Mouse (Mus musculus): Measurements from ENCODE around the gene Gpr152. TPM values are rescaled to one million over a fixed set of nuclear protein-coding genes. Genes with fewer than 3 reads are reported as not detected.

Gene Gpr152
- polyA plus RNA-seq, 1 experiment from 2014 or later: not detected

DNA sequence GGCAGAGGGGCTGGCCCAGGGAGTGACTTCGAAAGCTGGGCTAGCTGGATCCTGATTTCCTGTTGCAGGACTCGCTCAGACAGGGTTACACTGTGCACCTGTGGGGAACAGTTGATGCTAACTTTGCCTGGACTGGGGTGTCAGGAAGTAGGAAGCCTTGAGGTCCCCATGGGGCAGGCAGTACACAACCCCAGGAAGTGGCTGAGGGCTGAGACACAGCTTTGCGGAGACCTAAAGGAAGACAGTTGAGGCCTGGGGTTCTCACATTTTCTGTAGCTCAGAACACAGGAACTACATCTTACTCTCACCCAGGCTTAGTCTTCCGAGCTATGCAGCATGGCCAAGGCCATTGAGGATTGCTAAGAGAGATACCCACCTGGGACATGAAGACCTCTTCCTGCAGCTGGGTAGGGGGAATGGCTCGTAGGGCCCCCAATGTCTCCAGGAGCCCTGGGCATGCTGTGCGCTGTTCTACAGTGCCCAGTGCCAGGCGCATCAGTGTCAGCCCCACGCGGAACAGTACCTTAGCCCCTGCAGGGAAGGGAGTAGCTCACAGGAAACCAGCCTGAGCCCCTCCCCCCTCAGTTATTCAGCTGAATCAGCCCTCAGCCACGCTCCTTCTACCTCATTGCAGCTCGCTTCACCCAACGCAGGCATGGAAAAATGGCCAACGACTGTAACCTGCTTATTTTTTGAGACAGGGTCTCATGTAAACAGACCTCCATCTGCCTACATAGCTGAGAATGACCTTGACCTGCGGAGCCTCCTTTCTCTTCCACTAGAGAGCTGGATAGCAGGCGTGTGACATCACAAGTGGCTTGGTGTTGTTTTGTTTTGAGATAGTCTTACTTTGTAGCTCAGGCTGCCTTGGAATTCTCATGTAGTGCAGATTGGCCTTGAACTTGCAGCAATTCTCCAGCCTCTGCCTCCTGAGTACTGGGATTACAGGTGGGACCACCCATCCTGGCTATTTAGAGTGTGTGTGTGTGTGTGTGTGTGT is 45.7 kb downstream of the Gpr152 start:
- no peak overlapping the region for H3K4me3 ChIP-seq
- H3K27ac ChIP-seq: no peak overlapping the region
- H3K36me3 ChIP-seq: no peaks in the 10 kb centered on the region
- 56% methylated on average over 15 of the region's 15 CpGs for WGBS
- no peaks in the 10 kb centered on the region for H3K27me3 ChIP-seq
- ATAC-seq (ENCODE audit: insufficient number of reproducible peaks, insufficient read depth, low FRiP score, low TSS enrichment): no peak
- no peak overlapping the region for H3K9ac ChIP-seq
- H3K9me3 ChIP-seq: no peaks in the 10 kb centered on the region
- peaks cover 13% of the 10 kb centered on the region; the same call in 1 of the 2 replicates for H3K4me1 ChIP-seq
- H3K4me2 ChIP-seq (replicated peaks): no peak overlapping the region

DNA sequence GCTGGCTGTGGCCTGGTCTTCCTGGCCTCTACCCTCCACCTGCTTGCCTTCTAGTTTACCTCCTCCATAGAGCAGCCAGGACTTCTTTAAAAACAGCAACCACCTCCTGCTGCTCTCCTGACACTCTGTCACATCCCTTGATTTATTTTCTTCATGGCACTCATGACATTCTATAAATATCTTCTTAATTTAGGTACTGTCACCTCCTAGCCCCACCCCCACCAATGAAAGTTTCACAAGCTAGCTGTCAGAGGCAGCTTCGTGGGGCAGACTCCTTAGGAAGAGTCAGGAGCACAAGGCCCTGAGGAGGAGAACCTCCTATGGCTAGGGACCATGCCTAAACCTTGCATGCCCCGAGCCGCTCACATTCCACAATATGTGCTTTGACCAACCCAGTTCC is 47.7 kb downstream of the Gpr152 start:
- no peak for ATAC-seq (ENCODE audit: insufficient number of reproducible peaks, insufficient read depth, low FRiP score, low TSS enrichment)
- WGBS: 74% methylated on average over 3 of the region's 3 CpGs
- Histone ChIP-seq H3K4me3 (no peak overlapping the region), H3K9me3 (no peaks in the 10 kb centered on the region), H3K27me3 (no peaks in the 10 kb centered on the region), H3K4me2 (replicated peaks) (no peak overlapping the region), H3K9ac (no peak overlapping the region), H3K36me3 (no peaks in the 10 kb centered on the region), H3K4me1 (peaks cover 13% of the 10 kb centered on the region; the same call in 1 of the 2 replicates), H3K27ac (no peak overlapping the region)

DNA sequence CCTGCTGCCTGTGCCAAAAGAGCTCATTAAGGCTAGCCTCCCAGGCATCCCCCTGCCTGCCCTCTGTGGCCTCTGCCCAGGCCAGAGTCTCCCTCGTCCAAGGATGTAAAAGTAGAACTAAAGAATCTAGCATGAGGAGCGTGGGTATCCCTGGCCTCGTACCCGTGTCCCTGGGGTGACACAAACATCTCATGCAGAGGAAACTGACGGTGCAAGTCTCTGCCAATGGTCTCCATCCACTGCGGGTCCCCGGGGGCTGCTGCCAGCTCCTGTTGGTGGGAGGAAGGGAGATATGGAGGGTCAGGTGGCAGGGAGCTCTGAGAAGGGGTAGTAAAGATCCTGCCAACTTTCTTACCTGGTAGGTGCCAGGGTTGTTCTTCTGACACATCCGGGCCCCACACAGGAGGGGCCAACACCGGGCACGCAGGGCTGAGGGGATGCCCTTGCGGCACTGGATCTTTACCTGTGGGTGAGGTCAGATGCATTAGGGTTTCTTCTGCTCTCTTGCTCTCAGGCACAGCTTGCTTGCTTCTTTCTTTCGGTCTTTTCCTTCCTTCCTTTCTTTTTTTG is 49.5 kb downstream of the Gpr152 start:
- H3K27me3 ChIP-seq: no peaks in the 10 kb centered on the region
- no peak overlapping the region for H3K9ac ChIP-seq
- ATAC-seq (ENCODE audit: insufficient number of reproducible peaks, insufficient read depth, low FRiP score, low TSS enrichment): no peak
- no peak overlapping the region for H3K4me3 ChIP-seq
- H3K27ac ChIP-seq: no peak overlapping the region
- no peaks in the 10 kb centered on the region for H3K9me3 ChIP-seq
- H3K4me1 ChIP-seq: peaks cover 26% of the 10 kb centered on the region
- peaks cover 12% of the 10 kb centered on the region for H3K36me3 ChIP-seq
- 87% methylated on average over 12 of the region's 12 CpGs for WGBS
- H3K4me2 ChIP-seq (replicated peaks): no peak overlapping the region

DNA sequence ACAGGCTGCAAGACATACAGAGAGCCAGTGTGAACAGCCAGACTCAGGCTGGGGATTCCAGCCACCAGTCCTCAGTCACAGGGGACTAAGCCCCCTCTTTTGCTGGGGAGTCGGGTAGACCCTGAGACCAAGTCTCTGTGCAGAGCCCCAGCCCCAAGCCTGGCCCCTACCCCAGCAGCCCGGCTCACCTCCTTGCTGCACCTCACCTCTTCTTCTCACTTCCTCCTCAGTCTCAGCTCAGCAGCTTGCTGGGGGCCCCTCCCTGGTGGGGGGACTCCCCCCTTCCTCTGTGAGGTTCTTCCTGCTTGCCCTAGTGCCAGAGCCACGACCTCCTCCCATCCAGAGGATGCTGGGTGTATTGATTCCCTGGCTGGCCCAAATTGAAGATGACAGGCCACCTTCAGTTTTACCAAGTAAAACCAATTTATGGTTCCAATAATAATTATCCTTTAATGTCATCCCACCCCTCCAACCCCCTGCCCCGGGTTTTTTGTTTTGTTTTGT is 51.3 kb downstream of the Gpr152 start, which contains the start of gene Tbc1d10c:
Gene Tbc1d10c, minus strand, starts transcription at position 454 of the 504 bp plus-strand sequence.
- peak within 1 kb of the TSS; percentile 95 for H3K9ac ChIP-seq
- H3K4me3 ChIP-seq: peak within 1 kb of the TSS; percentile 68
- ATAC-seq (ENCODE audit: insufficient number of reproducible peaks, insufficient read depth, low FRiP score, low TSS enrichment): no peak
- H3K27me3 ChIP-seq: no peaks in the 10 kb centered on the region
- peaks cover 30% of the 10 kb centered on the region for H3K36me3 ChIP-seq
- H3K9me3 ChIP-seq: no peaks in the 10 kb centered on the region
- peaks cover 13% of the 10 kb centered on the region for H3K4me1 ChIP-seq
- 61% methylated on average over 4 of the region's 4 CpGs for WGBS
- peak within 1 kb of the TSS; percentile 90 for H3K4me2 ChIP-seq (replicated peaks)
- H3K27ac ChIP-seq: peak within 1 kb of the TSS; percentile 96

DNA sequence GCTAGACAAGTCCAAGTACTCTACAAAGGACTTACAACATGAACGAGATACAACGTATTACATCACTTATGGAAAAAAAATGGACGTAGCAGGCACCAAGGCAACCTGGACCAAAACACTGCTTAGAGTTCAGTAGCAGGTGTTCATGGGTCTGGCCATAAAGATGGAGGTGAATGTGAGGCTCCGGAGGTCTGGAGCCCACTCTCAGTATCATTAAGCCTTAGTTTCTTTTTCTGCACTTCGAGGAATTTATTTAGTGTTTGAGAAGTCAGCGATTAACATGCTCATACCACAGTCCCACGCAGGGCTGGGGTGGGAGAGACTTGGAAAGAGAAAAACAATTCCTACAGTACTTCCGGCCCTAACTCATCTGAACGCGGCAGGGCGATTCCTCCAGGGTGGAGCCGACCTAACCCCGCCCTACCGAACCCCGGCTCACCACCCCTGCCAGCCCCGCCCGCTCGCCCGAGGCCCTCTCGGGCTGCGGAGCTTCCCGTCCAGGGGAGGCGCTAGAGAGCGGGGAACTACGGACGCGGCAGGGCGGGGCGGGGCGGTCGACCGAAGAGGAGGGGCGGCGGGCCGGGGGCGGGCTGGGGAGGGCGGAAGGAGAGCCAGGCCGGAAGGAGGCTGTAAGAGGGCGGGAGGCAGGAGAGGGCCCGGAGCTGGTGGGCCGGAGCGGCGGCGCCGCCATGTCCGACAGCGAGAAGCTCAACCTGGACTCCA is 52.1 kb downstream of the Gpr152 start, which contains the start of gene Ppp1ca:
Gene Ppp1ca, plus strand, starts transcription at position 538 of the 723 bp plus-strand sequence.
- Histone ChIP-seq H3K4me3 (peak within 1 kb of the TSS; percentile 68), H3K4me1 (peaks cover 21% of the 10 kb centered on the region), H3K27me3 (no peaks in the 10 kb centered on the region), H3K9ac (peak within 1 kb of the TSS; percentile 95), H3K27ac (peak within 1 kb of the TSS; percentile 96), H3K9me3 (no peaks in the 10 kb centered on the region), H3K36me3 (peaks cover 38% of the 10 kb centered on the region), H3K4me2 (replicated peaks) (peak within 1 kb of the TSS; percentile 90)
- 8% methylated on average over 27 of the region's 47 CpGs for WGBS
- ATAC-seq (ENCODE audit: insufficient number of reproducible peaks, insufficient read depth, low FRiP score, low TSS enrichment): peak; percentile 85

DNA sequence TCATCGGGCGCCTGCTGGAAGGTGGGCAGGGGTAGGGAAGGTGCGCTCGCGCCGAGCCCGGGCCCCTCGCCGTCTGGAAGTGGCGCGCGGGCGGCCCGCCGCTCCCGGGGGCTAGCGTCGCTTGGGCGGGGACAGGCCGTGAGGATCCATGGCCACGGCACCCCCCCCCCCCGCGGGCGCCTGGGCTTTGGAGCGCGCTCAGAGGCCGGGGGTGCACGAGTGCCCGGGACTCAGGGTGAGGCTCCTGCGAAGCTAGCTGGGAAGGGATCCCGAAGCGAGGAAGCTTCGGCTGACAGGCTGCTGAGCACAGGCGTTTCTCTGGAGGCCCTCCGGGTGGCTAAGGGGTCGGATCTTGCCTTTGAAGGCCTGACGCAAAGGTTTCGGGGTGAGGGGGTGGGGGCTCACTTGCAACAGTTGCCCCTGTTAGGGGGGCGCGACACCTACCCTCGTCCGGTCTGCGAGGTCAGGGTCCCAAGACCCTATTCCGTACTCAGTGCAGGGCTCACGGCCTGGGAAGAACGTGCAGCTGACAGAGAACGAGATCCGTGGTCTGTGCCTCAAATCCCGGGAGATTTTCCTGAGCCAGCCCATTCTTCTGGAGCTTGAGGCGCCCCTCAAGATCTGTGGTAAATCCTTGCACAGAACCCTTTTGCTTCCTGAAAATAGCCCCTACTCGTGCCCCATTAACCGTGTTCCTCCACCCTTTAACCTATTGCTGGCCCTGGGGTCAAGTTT is 52.8 kb downstream of the Gpr152 start:
- no peaks in the 10 kb centered on the region for H3K9me3 ChIP-seq
- peak overlapping the region; percentile 96 for H3K27ac ChIP-seq
- peaks cover 23% of the 10 kb centered on the region for H3K4me1 ChIP-seq
- peaks cover 45% of the 10 kb centered on the region for H3K36me3 ChIP-seq
- under 1% methylated on average over 51 of the region's 52 CpGs for WGBS
- H3K4me2 ChIP-seq (replicated peaks): peak overlapping the region; percentile 90
- H3K9ac ChIP-seq: peak overlapping the region; percentile 95
- peak overlapping the region; percentile 68 for H3K4me3 ChIP-seq
- H3K27me3 ChIP-seq: no peaks in the 10 kb centered on the region
- no peak for ATAC-seq (ENCODE audit: insufficient number of reproducible peaks, insufficient read depth, low FRiP score, low TSS enrichment)

DNA sequence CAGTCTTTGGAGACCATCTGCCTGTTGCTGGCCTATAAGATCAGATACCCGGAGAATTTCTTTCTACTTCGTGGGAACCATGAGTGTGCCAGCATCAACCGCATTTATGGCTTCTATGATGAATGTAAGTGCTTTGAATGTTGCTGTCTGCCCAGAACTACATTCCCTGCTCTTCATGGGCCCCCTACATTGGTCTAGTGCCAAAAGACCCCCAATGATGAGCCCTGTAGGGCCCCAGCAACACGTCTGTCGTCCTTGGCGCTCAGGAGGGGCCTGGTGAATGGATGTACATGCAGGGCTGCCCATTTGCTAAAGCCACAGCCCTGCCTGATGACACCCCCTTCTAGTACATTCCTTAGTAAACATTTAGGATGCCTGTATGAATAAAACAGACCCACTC is 53.5 kb downstream of the Gpr152 start:
- Histone ChIP-seq H3K27ac (no peak overlapping the region), H3K4me1 (peaks cover 23% of the 10 kb centered on the region), H3K36me3 (peaks cover 50% of the 10 kb centered on the region), H3K9me3 (no peaks in the 10 kb centered on the region), H3K27me3 (no peaks in the 10 kb centered on the region), H3K4me3 (peak overlapping the region; percentile 68), H3K4me2 (replicated peaks) (peak overlapping the region; percentile 90), H3K9ac (peak overlapping the region; percentile 95)
- 69% methylated on average over 6 of the region's 6 CpGs for WGBS
- no peak for ATAC-seq (ENCODE audit: insufficient number of reproducible peaks, insufficient read depth, low FRiP score, low TSS enrichment)

DNA sequence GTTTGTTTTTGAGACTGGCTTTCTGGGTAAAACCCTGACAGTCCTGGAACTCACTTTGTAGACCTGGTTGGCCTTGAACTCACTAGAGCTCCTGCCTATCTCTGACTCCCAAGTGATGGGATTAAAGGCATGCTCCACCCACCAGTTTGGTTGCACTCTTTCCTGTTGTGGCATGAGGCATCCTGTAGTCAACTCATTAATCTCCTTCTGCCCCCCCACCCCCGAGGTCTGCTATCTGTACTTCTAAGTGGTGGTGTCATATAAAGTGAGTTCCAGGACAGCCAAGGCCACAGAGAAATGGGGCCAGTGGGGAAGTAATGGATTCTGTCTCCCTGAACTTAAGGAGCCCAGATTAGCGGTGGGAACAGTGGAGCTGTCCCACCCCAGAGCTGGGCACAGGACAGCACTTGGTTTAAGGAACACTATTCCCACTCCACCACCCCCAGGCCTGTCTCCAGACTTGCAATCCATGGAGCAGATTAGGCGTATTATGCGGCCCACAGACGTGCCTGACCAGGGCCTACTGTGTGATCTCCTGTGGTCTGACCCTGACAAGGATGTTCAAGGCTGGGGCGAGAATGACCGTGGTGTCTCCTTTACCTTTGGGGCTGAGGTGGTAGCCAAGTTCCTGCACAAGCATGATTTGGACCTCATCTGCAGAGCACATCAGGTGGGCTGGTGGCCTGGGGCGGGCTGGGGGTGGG is 54.6 kb downstream of the Gpr152 start:
- peaks cover 23% of the 10 kb centered on the region for H3K4me1 ChIP-seq
- peak overlapping the region; percentile 90; the same call in 1 of the 2 replicates for H3K4me2 ChIP-seq (replicated peaks)
- H3K4me3 ChIP-seq: no peak overlapping the region

DNA sequence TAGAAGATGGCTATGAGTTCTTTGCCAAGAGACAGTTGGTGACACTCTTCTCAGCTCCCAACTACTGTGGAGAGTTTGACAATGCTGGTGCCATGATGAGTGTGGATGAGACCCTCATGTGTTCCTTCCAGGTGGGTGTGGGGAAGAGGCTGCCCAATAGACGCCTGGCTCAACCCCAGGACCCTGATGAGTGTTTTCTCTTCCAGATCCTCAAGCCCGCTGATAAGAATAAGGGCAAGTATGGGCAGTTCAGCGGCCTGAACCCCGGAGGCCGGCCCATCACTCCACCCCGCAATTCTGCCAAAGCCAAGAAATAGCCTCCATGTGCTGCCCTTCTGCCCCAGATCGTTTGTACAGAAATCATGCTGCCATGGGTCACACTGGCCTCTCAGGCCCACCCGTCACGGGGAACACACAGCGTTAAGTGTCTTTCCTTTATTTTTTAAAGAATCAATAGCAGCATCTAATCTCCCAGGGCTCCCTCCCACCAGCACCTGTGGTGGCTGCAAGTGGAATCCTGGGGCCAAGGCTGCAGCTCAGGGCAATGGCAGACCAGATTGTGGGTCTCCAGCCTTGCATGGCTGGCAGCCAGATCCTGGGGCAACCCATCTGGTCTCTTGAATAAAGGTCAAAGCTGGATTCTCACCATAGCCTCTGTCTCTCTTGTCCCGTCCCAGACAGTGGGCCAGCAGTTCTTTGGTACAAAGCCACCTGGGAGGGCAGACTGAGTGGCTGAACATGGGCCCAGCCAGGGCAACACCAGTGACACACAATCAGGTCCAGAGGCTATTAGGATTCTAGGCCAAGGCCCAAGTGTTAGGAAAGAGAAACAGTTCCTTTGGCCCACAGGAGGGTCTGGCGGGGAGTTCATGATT is 55.4 kb downstream of the Gpr152 start:
- Histone ChIP-seq H3K4me1 (peaks cover 26% of the 10 kb centered on the region), H3K4me3 (no peak overlapping the region), H3K36me3 (peaks cover 56% of the 10 kb centered on the region), H3K9ac (no peak overlapping the region), H3K27ac (no peak overlapping the region), H3K27me3 (no peaks in the 10 kb centered on the region), H3K4me2 (replicated peaks) (no peak overlapping the region), H3K9me3 (no peaks in the 10 kb centered on the region)
- 82% methylated on average over 12 of the region's 12 CpGs for WGBS
- ATAC-seq (ENCODE audit: insufficient number of reproducible peaks, insufficient read depth, low FRiP score, low TSS enrichment): no peak

More for the DNA sequence above, 54.6 kb downstream of the Gpr152 start:
- Histone ChIP-seq H3K36me3 (peaks cover 53% of the 10 kb centered on the region), H3K9me3 (no peaks in the 10 kb centered on the region), H3K9ac (no peak overlapping the region), H3K27ac (no peak overlapping the region), H3K27me3 (no peaks in the 10 kb centered on the region)
- ATAC-seq (ENCODE audit: insufficient number of reproducible peaks, insufficient read depth, low FRiP score, low TSS enrichment): no peak
- WGBS: 92% methylated on average over 8 of the region's 8 CpGs

All from embryonic facial prominence, embryonic 12.5 days (tissue).